Mouse (Mus musculus) kidney, adult 2 months (tissue): ENCODE measurements at regions not wholly inside any gene's neighbourhood (a gene's known extent, or its start where the extent isn't known, plus 50 kb on each side); places are given as distances from the start of the nearest gene placed in this dataset.

Experiments
- CTCF ChIP-seq: fragments of 200-500 bp; conservative IDR thresholded peaks from 2 replicates; pipeline ENCODE4 v1.5.1; 2011; ENCODE audit warnings: low read depth, mild to moderate bottlenecking, control low read depth, low read length, moderate library complexity, mixed read lengths; ENCODE audit not compliant: insufficient read depth, insufficient read length
- POLR2A ChIP-seq: fragments of 200-500 bp; IDR thresholded peaks from one replicate; pipeline ENCODE4 v1.6.1; 2011; ENCODE audit warnings: low read depth, low read length, control low read depth

GRCm38 (mm10) chr10:99526561-99526960, 232.9 kb downstream of the Csl start:
- TF ChIP-seq CTCF (no peak), POLR2A (no peak)
